In genomic region chr12:85374561-85375272, GRCm38 (mm10) we compare ENCODE assay signal across 8 mouse cellular contexts. TPM values are rescaled to one million over a fixed set of nuclear protein-coding genes. Genes with fewer than 3 reads are reported as not detected.
DNase-seq lines count a peak whose midpoint lies in the region; ATAC-seq and TF ChIP-seq lines count a peak whose summit lies in the region.

Tmed10 (minus strand) TSS chr12:85374847.

- peak; percentile 92 for ATAC-seq in embryonic facial prominence, embryonic 15.5 days (ENCODE audit: insufficient number of reproducible peaks, low FRiP score, low TSS enrichment, low read depth)
- peak; percentile 94 for ATAC-seq in limb, embryonic 14.5 days (ENCODE audit: low FRiP score, low read depth)
- peak; percentile 95 for ATAC-seq in midbrain, postnatal 0 days (ENCODE audit: low FRiP score)

- H3K4me3 ChIP-seq in bone marrow, adult 2 months (replicated peaks; ENCODE audit: control insufficient read depth, low read depth, low read length) = peak within 1 kb of the TSS; percentile 73
- peak within 1 kb of the TSS; percentile 84 for H3K4me3 ChIP-seq in embryonic facial prominence, embryonic 15.5 days (replicated peaks)
- H3K4me3 ChIP-seq in limb, embryonic 14.5 days (replicated peaks; ENCODE audit: low read length) = peak within 1 kb of the TSS; percentile 78
- H3K4me3 ChIP-seq in midbrain, postnatal 0 days (ENCODE audit: low read depth, low read length) = peak within 1 kb of the TSS; percentile 92

- H3K4me1 ChIP-seq in bone marrow, adult 2 months (ENCODE audit: control insufficient read depth, insufficient read depth, low read length) = peaks cover 5% of the 10 kb centered on the region
- peaks cover 15% of the 10 kb centered on the region for H3K4me1 ChIP-seq in embryonic facial prominence, embryonic 15.5 days
- H3K4me1 ChIP-seq in limb, embryonic 14.5 days (ENCODE audit: control insufficient read depth, insufficient read depth, low read length) = peaks cover 12% of the 10 kb centered on the region
- H3K4me1 ChIP-seq in midbrain, postnatal 0 days (ENCODE audit: insufficient read depth, low read length) = no peaks in the 10 kb centered on the region

- no peaks in the 10 kb centered on the region for H3K27me3 ChIP-seq in embryonic facial prominence, embryonic 15.5 days
- no peaks in the 10 kb centered on the region for H3K27me3 ChIP-seq in limb, embryonic 14.5 days (ENCODE audit: control insufficient read depth, insufficient read depth, low read length)
- 0 out of 2 replicates have a peak, but pooled peaks cover under 1% of the 10 kb centered on the region for H3K27me3 ChIP-seq in midbrain, postnatal 0 days (ENCODE audit: insufficient read depth, low read length)

- peak; percentile 98 for DNase-seq in 416B (ENCODE audit: low read depth)
- DNase-seq in heart, adult 8-10 months (ENCODE audit: low spot score) = peak; percentile 94
- peak; percentile 96 for DNase-seq in kidney, adult 9 months
- peak; percentile 96 for DNase-seq in limb, embryonic 14.5 days (ENCODE audit: low spot score)
- DNase-seq in midbrain, postnatal 0 days (ENCODE audit: low spot score) = peak; percentile 96
- DNase-seq in spleen, postnatal 14 days (ENCODE audit: low spot score in 2 of 2) = peak; percentile 68 to 76

- no peaks in the 10 kb centered on the region for H3K36me3 ChIP-seq in embryonic facial prominence, embryonic 15.5 days
- no peaks in the 10 kb centered on the region for H3K36me3 ChIP-seq in limb, embryonic 14.5 days (ENCODE audit: control insufficient read depth, insufficient read depth, low read length)
- no peaks in the 10 kb centered on the region for H3K36me3 ChIP-seq in midbrain, postnatal 0 days (ENCODE audit: insufficient read depth, low read length)

- peak within 1 kb of the TSS; percentile 62 for H3K4me2 ChIP-seq in embryonic facial prominence, embryonic 15.5 days (replicated peaks)
- peak within 1 kb of the TSS; percentile 57 for H3K4me2 ChIP-seq in limb, embryonic 14.5 days (replicated peaks; ENCODE audit: low read depth, low read length, severe bottlenecking)
- peak within 1 kb of the TSS; percentile 74 for H3K4me2 ChIP-seq in midbrain, postnatal 0 days (ENCODE audit: low read depth, low read length, poor library complexity, severe bottlenecking)

- no peaks in the 10 kb centered on the region for H3K9me3 ChIP-seq in embryonic facial prominence, embryonic 15.5 days (replicated peaks)
- no peaks in the 10 kb centered on the region for H3K9me3 ChIP-seq in limb, embryonic 14.5 days (ENCODE audit: control insufficient read depth, low read length)
- H3K9me3 ChIP-seq in midbrain, postnatal 0 days (ENCODE audit: low read length) = no peaks in the 10 kb centered on the region

- WGBS in bone marrow, adult 2 months = under 1% methylated on average over 37 of the region's 37 CpGs
- under 1% methylated on average over 37 of the region's 37 CpGs for WGBS in embryonic facial prominence, embryonic 15.5 days
- WGBS in limb, embryonic 14.5 days = under 1% methylated on average over 37 of the region's 37 CpGs
- WGBS in midbrain, postnatal 0 days = under 1% methylated on average over 36 of the region's 37 CpGs

- TF ChIP-seq POLR2A in bone marrow, adult 2 months (IDR thresholded peaks at IDR 0.05; ENCODE audit: borderline replicate concordance, control insufficient read depth, low read depth, low read length) = peak; percentile 61; the same call in 1 of the 2 replicates
- no peak for TF ChIP-seq POLR2A in limb, embryonic 14.5 days (IDR thresholded peaks at IDR 0.05; ENCODE audit: borderline replicate concordance, extremely low read depth, insufficient read depth, insufficient read length)

- peak within 1 kb of the TSS; percentile 98 for H3K27ac ChIP-seq in bone marrow, adult 2 months (ENCODE audit: control insufficient read depth, insufficient read depth, low read depth, low read length, poor library complexity)
- peak within 1 kb of the TSS; percentile 89 for H3K27ac ChIP-seq in embryonic facial prominence, embryonic 15.5 days (replicated peaks)
- peak within 1 kb of the TSS; percentile 89 for H3K27ac ChIP-seq in limb, embryonic 14.5 days (replicated peaks; ENCODE audit: low read depth, low read length)
- peak within 1 kb of the TSS; percentile 87 for H3K27ac ChIP-seq in midbrain, postnatal 0 days (ENCODE audit: low read depth, low read length)

- no peak for TF ChIP-seq CTCF in bone marrow, adult 2 months (IDR thresholded peaks at IDR 0.05; ENCODE audit: control insufficient read depth, insufficient read depth, low read length)
- TF ChIP-seq CTCF in midbrain, postnatal 0 days (IDR thresholded peaks at IDR 0.05) = peak; percentile 23; the same call in 1 of the 2 replicates

- peak within 1 kb of the TSS; percentile 88 for H3K9ac ChIP-seq in embryonic facial prominence, embryonic 15.5 days
- peak within 1 kb of the TSS; percentile 93 for H3K9ac ChIP-seq in limb, embryonic 14.5 days (ENCODE audit: low read depth, low read length, severe bottlenecking)
- H3K9ac ChIP-seq in midbrain, postnatal 0 days (replicated peaks; ENCODE audit: low read length, poor library complexity, severe bottlenecking) = peak within 1 kb of the TSS; percentile 90

RNA-seq across cellular contexts. Expression of gene Tmed10, which starts in this region (rescaled TPM):
- 39.8 and 59.6 TPM in 2 replicates for polyA plus RNA-seq in bone marrow, adult 2 months (2011; ENCODE audit: insufficient read depth, insufficient read length, low replicate concordance, missing spikeins)
- 322 and 334 TPM in 2 replicates for polyA plus RNA-seq in embryonic facial prominence, embryonic 15.5 days (2015; fragmentation: Nextera tagmentation; extraction: Ambion mirVana)
- 100 to 1,000 TPM; 164 to 177 (median 171) TPM for total RNA-seq in heart, adult 8-10 months (2022)
- polyA plus RNA-seq in limb, embryonic 14.5 days (2012; rRNA removed) = 213 and 222 TPM in 2 replicates
- 394 and 398 TPM in 2 replicates for polyA plus RNA-seq in limb, embryonic 14.5 days (2014; fragmentation: Nextera tagmentation; extraction: Ambion mirVana)
- total RNA-seq in midbrain, postnatal 0 days (2014; rRNA removed) = 68.2 and 68.6 TPM in 2 replicates
- 175 and 186 TPM in 2 replicates for polyA plus RNA-seq in midbrain, postnatal 0 days (2015; fragmentation: Nextera tagmentation; extraction: Ambion mirVana)

Comparison
In these comparisons a context has a peak if more than half of its experiments do, and no peak if none do; other contexts are left out.
1. Peak in every context shown above with its lines: DNase-seq, ATAC-seq, H3K4me3 ChIP-seq and H3K27ac ChIP-seq.